Mouse (Mus musculus): Measurements from ENCODE around the gene Ndufa9.

Gene Ndufa9

GRCm38 (mm10) chr6:126848712-126849704 lies at the start of gene Ndufa9:
Ndufa9 (minus strand) TSS chr6:126849136.
- peak; percentile 85 to 89 for DNase-seq

GRCm38 (mm10) chr6:126877118-126877517 lies 28.2 kb upstream of the Ndufa9 start:
- no peak for DNase-seq

- no peak for DNase-seq
These were observed 3.9 kb upstream of the Ndufa9 start, which contains the start of gene Akap3 for GRCm38 (mm10) chr6:126852881-126853280. Akap3 (plus strand) TSS chr6:126853098.

- DNase-seq, result no peak
These were observed 12.3 kb downstream of the Ndufa9 start for GRCm38 (mm10) chr6:126836628-126837027.

GRCm38 (mm10) chr6:126823087-126823486 lies 25.8 kb downstream of the Ndufa9 start:
- no peak for DNase-seq

GRCm38 (mm10) chr6:126816338-126816737 lies 32.6 kb downstream of the Ndufa9 start:
- no peak for DNase-seq

GRCm38 (mm10) chr6:126815206-126815750 lies 33.7 kb downstream of the Ndufa9 start:
- no peak for DNase-seq

- DNase-seq, result no peak
These were observed 37.5 kb downstream of the Ndufa9 start for GRCm38 (mm10) chr6:126811481-126811880.

- no peak for DNase-seq
These were observed 40.4 kb downstream of the Ndufa9 start for GRCm38 (mm10) chr6:126808561-126808960.

GRCm38 (mm10) chr6:126808134-126808533 lies 40.8 kb downstream of the Ndufa9 start:
- DNase-seq, result no peak

- no peak for DNase-seq
These were observed 42.2 kb downstream of the Ndufa9 start for GRCm38 (mm10) chr6:126806783-126807182.

- DNase-seq, result no peak
These were observed 46.0 kb downstream of the Ndufa9 start for GRCm38 (mm10) chr6:126802946-126803345.

GRCm38 (mm10) chr6:126794751-126795150 lies 54.2 kb downstream of the Ndufa9 start:
- DNase-seq, result no peak

- no peak for DNase-seq
These were observed 55.2 kb downstream of the Ndufa9 start for GRCm38 (mm10) chr6:126793689-126794088.

GRCm38 (mm10) chr6:126791964-126792363 lies 57.0 kb downstream of the Ndufa9 start:
- DNase-seq, result no peak

- no peak for DNase-seq
These were observed 57.4 kb downstream of the Ndufa9 start for GRCm38 (mm10) chr6:126791488-126791887.

GRCm38 (mm10) chr6:126788863-126789262 lies 60.1 kb downstream of the Ndufa9 start:
- no peak for DNase-seq

- DNase-seq, result no peak
These were observed 64.7 kb downstream of the Ndufa9 start for GRCm38 (mm10) chr6:126784206-126784605.

- no peak for DNase-seq
These were observed 65.3 kb downstream of the Ndufa9 start for GRCm38 (mm10) chr6:126783651-126784066.

GRCm38 (mm10) chr6:126783056-126783455 lies 65.9 kb downstream of the Ndufa9 start:
- DNase-seq, result no peak

- no peak for DNase-seq
These were observed 71.0 kb downstream of the Ndufa9 start for GRCm38 (mm10) chr6:126777889-126778288.

- DNase-seq, result no peak
These were observed 75.1 kb downstream of the Ndufa9 start for GRCm38 (mm10) chr6:126773873-126774272.

GRCm38 (mm10) chr6:126772326-126772725 lies 76.6 kb downstream of the Ndufa9 start:
- DNase-seq, result no peak
